ENCODE assay signal across 29 mouse cellular contexts in genomic region chr8:30940901-30941300, GRCm38 (mm10).
A peak's percentile ranks its signal among the peaks of the same experiment; 100 is the strongest.
DNase-seq lines count a peak whose midpoint lies in the region; ATAC-seq and TF ChIP-seq lines count a peak whose summit lies in the region.
"Had no signal": no experiment of that assay in that cellular context is flagged by ENCODE, and none has a peak within 500 bp of the region (broad histone marks: within the 10 kb centered on the region; RNA-seq: fewer than 3 reads in every experiment).

No protein-coding gene starts in this region.

- H3K36me3 ChIP-seq in kidney, embryonic 15.5 days = no peaks in the 10 kb centered on the region
- no peaks in the 10 kb centered on the region for H3K36me3 ChIP-seq in kidney, adult 2 months (ENCODE audit: control insufficient read depth, insufficient read depth, low read length)
- H3K36me3 ChIP-seq in embryonic facial prominence, embryonic 13.5 days = no peaks in the 10 kb centered on the region
- H3K36me3 ChIP-seq in limb, embryonic 13.5 days = no peaks in the 10 kb centered on the region
- H3K36me3 ChIP-seq: forebrain, embryonic 10.5 days; heart, embryonic 13.5 days; midbrain, embryonic 12.5 days; neural tube, embryonic 13.5 days had no signal

- H3K27ac ChIP-seq in kidney, embryonic 15.5 days = 0 out of 2 replicates have a peak overlapping the region, but pooled peaks have one; percentile 1
- no peak overlapping the region for H3K27ac ChIP-seq in kidney, adult 2 months (ENCODE audit: insufficient read depth, low read depth, low read length)
- peak overlapping the region; percentile 51; the same call in 1 of the 2 replicates for H3K27ac ChIP-seq in embryonic facial prominence, embryonic 13.5 days
- H3K27ac ChIP-seq in limb, embryonic 13.5 days = 0 out of 2 replicates have a peak overlapping the region, but pooled peaks have one; percentile 22
- H3K27ac ChIP-seq: forebrain, embryonic 10.5 days; gastrocnemius, adult 2 months; heart, adult 2 months; heart, embryonic 13.5 days; hindbrain, embryonic 14.5 days; midbrain, embryonic 12.5 days; neural tube, embryonic 13.5 days had no signal

- H3K9ac ChIP-seq in kidney, embryonic 15.5 days = no peak overlapping the region
- no peak overlapping the region for H3K9ac ChIP-seq in embryonic facial prominence, embryonic 13.5 days
- H3K9ac ChIP-seq in limb, embryonic 13.5 days = no peak overlapping the region
- H3K9ac ChIP-seq: heart, embryonic 13.5 days; hindbrain, embryonic 14.5 days; liver, postnatal 0 days; midbrain, embryonic 12.5 days; neural tube, embryonic 13.5 days had no signal

- ATAC-seq in kidney, embryonic 15.5 days (replicated peaks; ENCODE audit: low FRiP score) = no peak
- no peak for ATAC-seq in embryonic facial prominence, embryonic 13.5 days (ENCODE audit: insufficient number of reproducible peaks, insufficient read depth, low FRiP score, low TSS enrichment, low read depth)
- no peak for ATAC-seq in limb, embryonic 13.5 days (ENCODE audit: low FRiP score, low read depth)
- ATAC-seq: forebrain, embryonic 16.5 days; intestine, postnatal 0 days; liver, postnatal 0 days had no signal

- no peak overlapping the region for H3K4me2 ChIP-seq in kidney, embryonic 15.5 days
- no peak overlapping the region for H3K4me2 ChIP-seq in embryonic facial prominence, embryonic 13.5 days
- H3K4me2 ChIP-seq in limb, embryonic 13.5 days (replicated peaks) = no peak overlapping the region
- H3K4me2 ChIP-seq: heart, embryonic 13.5 days; hindbrain, embryonic 14.5 days; liver, embryonic 11.5 days; midbrain, embryonic 12.5 days; neural tube, embryonic 13.5 days had no signal

- TF ChIP-seq CTCF in kidney, adult 2 months (conservative IDR thresholded peaks at IDR 0.05; ENCODE audit: insufficient read depth, insufficient read length, low read depth, low read length) = no peak

- no peaks in the 10 kb centered on the region for H3K9me3 ChIP-seq in kidney, embryonic 15.5 days (replicated peaks)
- no peaks in the 10 kb centered on the region for H3K9me3 ChIP-seq in embryonic facial prominence, embryonic 13.5 days
- no peaks in the 10 kb centered on the region for H3K9me3 ChIP-seq in limb, embryonic 13.5 days
- H3K9me3 ChIP-seq: forebrain, embryonic 10.5 days; heart, embryonic 13.5 days; megakaryocyte, embryonic 14.5 days; midbrain, embryonic 12.5 days; neural tube, embryonic 13.5 days had no signal

- WGBS in kidney, embryonic 15.5 days = 31% methylated on average over 4 of the region's 4 CpGs
- 34% methylated on average over 4 of the region's 4 CpGs for WGBS in kidney, adult 2 months
- 30% methylated on average over 4 of the region's 4 CpGs for WGBS in embryonic facial prominence, embryonic 13.5 days
- 18% methylated on average over 4 of the region's 4 CpGs for WGBS in limb, embryonic 13.5 days

- no peak overlapping the region for H3K4me3 ChIP-seq in kidney, embryonic 15.5 days (replicated peaks)
- no peak overlapping the region for H3K4me3 ChIP-seq in kidney, adult 2 months (ENCODE audit: insufficient read depth, low read depth, low read length)
- no peak overlapping the region for H3K4me3 ChIP-seq in embryonic facial prominence, embryonic 13.5 days
- no peak overlapping the region for H3K4me3 ChIP-seq in limb, embryonic 13.5 days
- H3K4me3 ChIP-seq: forebrain, embryonic 10.5 days; gastrocnemius, adult 2 months; heart, adult 2 months; heart, embryonic 13.5 days; megakaryocyte, embryonic 14.5 days; midbrain, embryonic 12.5 days; myocyte; neural tube, embryonic 13.5 days had no signal

- H3K4me1 ChIP-seq in kidney, embryonic 15.5 days = 0 out of 2 replicates have a peak, but pooled peaks cover 2% of the 10 kb centered on the region
- H3K4me1 ChIP-seq in kidney, adult 2 months (ENCODE audit: control insufficient read depth, insufficient read depth, low read length) = no peaks in the 10 kb centered on the region
- peaks cover 12% of the 10 kb centered on the region for H3K4me1 ChIP-seq in embryonic facial prominence, embryonic 13.5 days
- H3K4me1 ChIP-seq in limb, embryonic 13.5 days = peaks cover 13% of the 10 kb centered on the region; the same call in 1 of the 2 replicates
- H3K4me1 ChIP-seq: forebrain, embryonic 10.5 days; heart, embryonic 13.5 days; megakaryocyte, embryonic 14.5 days; midbrain, embryonic 12.5 days; neural tube, embryonic 13.5 days had no signal

- TF ChIP-seq POLR2A in kidney, adult 2 months (IDR thresholded peaks at IDR 0.05; ENCODE audit: low read depth, low read length) = no peak

- no peak for DNase-seq in kidney, adult 8-10 months
- DNase-seq in kidney, postnatal 4 days = peak; percentile 21 to 27
- DNase-seq in kidney, adult 2 months = no peak
- DNase-seq in natural killer cell, adult 2 months (ENCODE audit: low spot score in 2 of 2) = no peak
- DNase-seq in urinary bladder, postnatal 36 days (ENCODE audit: low spot score in 2 of 2) = no peak
- DNase-seq: adrenal gland, postnatal 36 days; cerebellum, adult 18-20 months; cerebellum, postnatal 10 days; gastrocnemius, adult 2 months; gastrocnemius, postnatal 36 days; heart, adult 2 months; liver, postnatal 0 days; lung, postnatal 4 days; right cerebral cortex, adult 18-20 months; spleen, adult 18-20 months; thymus, postnatal 14 days had no signal

- no peaks in the 10 kb centered on the region for H3K27me3 ChIP-seq in kidney, embryonic 15.5 days
- no peaks in the 10 kb centered on the region for H3K27me3 ChIP-seq in kidney, adult 2 months (replicated peaks; ENCODE audit: control insufficient read depth, insufficient read depth, low read length)
- H3K27me3 ChIP-seq in embryonic facial prominence, embryonic 13.5 days = no peaks in the 10 kb centered on the region
- no peaks in the 10 kb centered on the region for H3K27me3 ChIP-seq in limb, embryonic 13.5 days
- H3K27me3 ChIP-seq: heart, embryonic 13.5 days; megakaryocyte, embryonic 14.5 days; midbrain, embryonic 12.5 days; neural tube, embryonic 13.5 days had no signal

Comparison
In these comparisons a context has a peak if more than half of its experiments do, and no peak if none do; other contexts are left out.
1. DNase-seq: peak in kidney, postnatal 4 days (2 of 2); none in kidney, adult 8-10 months (0 of 2), kidney, adult 2 months (single experiment), natural killer cell, adult 2 months (0 of 2) and urinary bladder, postnatal 36 days (0 of 2).